Comparison of ENCODE assay signal across 12 mouse cellular contexts in the genomic region with DNA sequence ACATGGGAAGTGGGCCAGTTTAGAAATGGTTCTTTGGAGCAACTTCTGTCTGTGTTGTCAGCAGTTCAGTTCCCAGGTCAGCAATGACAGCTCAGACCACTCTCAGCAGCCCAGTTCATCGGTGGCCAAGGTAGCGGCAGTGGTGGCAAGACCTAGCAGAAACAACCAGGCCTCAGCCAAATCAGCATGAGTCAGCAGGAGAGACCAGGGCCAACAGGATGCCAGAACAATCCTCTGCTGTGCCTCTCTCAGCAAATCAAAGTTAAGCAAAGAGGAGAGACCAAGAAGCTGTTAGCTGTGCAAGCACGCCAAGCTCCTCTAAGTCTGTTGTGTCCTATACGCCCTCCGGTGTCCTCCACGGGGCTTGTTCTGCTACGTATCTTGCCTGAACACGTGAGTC.
"Had no signal": no experiment of that assay in that cellular context is flagged by ENCODE, and none has a peak within 500 bp of the region (broad histone marks: within the 10 kb centered on the region; RNA-seq: fewer than 3 reads in every experiment).

No protein-coding gene starts in this region.

- H3K36me3 ChIP-seq: limb, embryonic 15.5 days; liver, embryonic 13.5 days; midbrain, embryonic 15.5 days; neural tube, embryonic 12.5 days; stomach, embryonic 15.5 days had no signal

- H3K4me3 ChIP-seq: limb, embryonic 15.5 days; liver, embryonic 13.5 days; midbrain, embryonic 15.5 days; neural tube, embryonic 12.5 days; stomach, embryonic 15.5 days had no signal

- H3K9me3 ChIP-seq: limb, embryonic 15.5 days; liver, embryonic 13.5 days; midbrain, embryonic 15.5 days; neural tube, embryonic 12.5 days; stomach, embryonic 15.5 days had no signal

- H3K27me3 ChIP-seq: limb, embryonic 15.5 days; liver, embryonic 13.5 days; midbrain, embryonic 15.5 days; neural tube, embryonic 12.5 days; stomach, embryonic 15.5 days had no signal

- H3K4me1 ChIP-seq: limb, embryonic 15.5 days; liver, embryonic 13.5 days; midbrain, embryonic 15.5 days; neural tube, embryonic 12.5 days; stomach, embryonic 15.5 days had no signal

- H3K27ac ChIP-seq: limb, embryonic 15.5 days; liver, embryonic 13.5 days; midbrain, embryonic 15.5 days; neural tube, embryonic 12.5 days; stomach, embryonic 15.5 days had no signal

- DNase-seq: kidney, adult 8-10 months; kidney, postnatal 36 days; layer of hippocampus, adult 9-11 months; layer of hippocampus, postnatal 36 days; liver, embryonic 13.5 days; liver, postnatal 0 days; thymus, adult 2 months; thymus, postnatal 36 days had no signal

- ATAC-seq: liver, postnatal 0 days; midbrain, embryonic 15.5 days had no signal

- H3K4me2 ChIP-seq: limb, embryonic 15.5 days; liver, embryonic 13.5 days; midbrain, embryonic 15.5 days; neural tube, embryonic 12.5 days; stomach, embryonic 15.5 days had no signal

- H3K9ac ChIP-seq: limb, embryonic 15.5 days; liver, embryonic 13.5 days; liver, postnatal 0 days; midbrain, embryonic 15.5 days; neural tube, embryonic 12.5 days; stomach, embryonic 15.5 days had no signal
